Mouse (Mus musculus): ENCODE results near the gene Zfp738.

Gene Zfp738

DNA sequence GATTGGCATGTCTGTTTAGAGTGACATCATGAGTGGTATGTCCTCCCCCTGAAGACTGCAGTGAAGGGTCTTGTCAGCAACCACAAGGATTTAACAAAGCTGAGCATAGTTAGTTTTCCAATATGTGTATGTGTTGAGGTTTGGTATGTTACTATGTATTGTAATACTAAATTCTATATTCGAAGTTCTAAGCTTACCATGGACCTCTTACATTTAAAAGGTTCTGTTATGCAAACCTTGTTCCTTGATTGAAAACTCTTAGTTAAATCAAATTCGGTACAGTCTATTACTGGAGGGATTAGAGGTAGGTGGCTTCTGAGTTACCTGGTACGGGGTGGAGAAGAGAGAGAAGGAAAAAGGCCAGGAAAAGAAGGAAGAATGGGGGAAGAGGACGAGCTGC lies at the start of gene Zfp738:
TSS of gene Zfp738 (minus strand) at position 101 of the 400 bp plus-strand sequence.
- in situ Hi-C loops (cut with MboI; ENCODE audit: low pct_unique_long_range_greater_than_20kb in 1 of 2, low sequenced_read_pairs in 2 of 2, unreplicated experiment in 1 of 2): loop anchor here in 1 of 2 experiments (10.0 kb wide), 1 partner anchor 52 kb away; the partner anchor contains the start of genes Gm49345 and Zfp729a

- in situ Hi-C loops (cut with MboI; ENCODE audit: low pct_unique_long_range_greater_than_20kb in 1 of 2, low sequenced_read_pairs in 2 of 2, unreplicated experiment in 1 of 2): loop anchor here in 1 of 2 experiments (10.0 kb wide), 1 partner anchor 50 kb away; no protein-coding TSS in a partner anchor
Measured at GRCm38 (mm10) chr13:67734391-67734790, 47.5 kb upstream of the Zfp738 start.

GRCm38 (mm10) chr13:67729441-67729840 lies 42.6 kb upstream of the Zfp738 start:
- in situ Hi-C loops (cut with MboI; ENCODE audit: low pct_unique_long_range_greater_than_20kb in 1 of 2, low sequenced_read_pairs in 2 of 2, unreplicated experiment in 1 of 2): loop anchor here in 1 of 2 experiments (5.0 kb wide), 1 partner anchor 462 kb away; no protein-coding TSS in a partner anchor

- in situ Hi-C loops (cut with MboI; ENCODE audit: low pct_unique_long_range_greater_than_20kb in 1 of 2, low sequenced_read_pairs in 2 of 2, unreplicated experiment in 1 of 2): loop anchor here in 1 of 2 experiments (5.0 kb wide), 1 partner anchor 461 kb away; no protein-coding TSS in a partner anchor
Measured at GRCm38 (mm10) chr13:67728641-67729318, 41.9 kb upstream of the Zfp738 start, which contains the start of gene Zfp65. TSS of gene Zfp65 (minus strand) at chr13:67729173.

- in situ Hi-C loops (cut with MboI; ENCODE audit: low pct_unique_long_range_greater_than_20kb in 1 of 2, low sequenced_read_pairs in 2 of 2, unreplicated experiment in 1 of 2): loop anchor here in 1 of 2 experiments (5.0 kb wide), 1 partner anchor 461 kb away; no protein-coding TSS in a partner anchor
Measured at GRCm38 (mm10) chr13:67728106-67728505, 41.2 kb upstream of the Zfp738 start.

DNA sequence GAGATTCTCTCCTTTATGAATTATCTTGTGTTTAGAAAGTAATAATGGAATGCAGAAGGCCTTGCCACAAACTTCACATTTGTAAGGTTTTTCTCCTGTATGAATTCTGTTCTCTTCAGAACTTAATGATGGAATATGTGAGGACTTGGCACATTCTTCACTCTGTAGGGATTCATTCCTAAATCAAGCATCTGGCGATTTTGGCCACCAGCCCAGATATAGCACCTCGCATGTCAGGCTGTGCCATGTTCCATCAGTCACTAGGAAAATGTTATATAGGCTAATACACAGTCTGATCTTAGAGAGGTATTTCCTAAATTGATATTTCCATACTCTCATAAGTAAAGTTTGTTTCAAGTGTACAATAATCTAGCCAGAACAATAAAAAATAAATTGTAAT lies 38.5 kb upstream of the Zfp738 start:
- in situ Hi-C loops (cut with MboI; ENCODE audit: low pct_unique_long_range_greater_than_20kb in 1 of 2, low sequenced_read_pairs in 2 of 2, unreplicated experiment in 1 of 2): loop anchor here in 1 of 2 experiments (5.0 kb wide), 1 partner anchor 458 kb away; no protein-coding TSS in a partner anchor

GRCm38 (mm10) chr13:67723848-67724479 lies 37.1 kb upstream of the Zfp738 start:
- in situ Hi-C loops (cut with MboI; ENCODE audit: low pct_unique_long_range_greater_than_20kb in 1 of 2, low sequenced_read_pairs in 2 of 2, unreplicated experiment in 1 of 2): no loop called here

DNA sequence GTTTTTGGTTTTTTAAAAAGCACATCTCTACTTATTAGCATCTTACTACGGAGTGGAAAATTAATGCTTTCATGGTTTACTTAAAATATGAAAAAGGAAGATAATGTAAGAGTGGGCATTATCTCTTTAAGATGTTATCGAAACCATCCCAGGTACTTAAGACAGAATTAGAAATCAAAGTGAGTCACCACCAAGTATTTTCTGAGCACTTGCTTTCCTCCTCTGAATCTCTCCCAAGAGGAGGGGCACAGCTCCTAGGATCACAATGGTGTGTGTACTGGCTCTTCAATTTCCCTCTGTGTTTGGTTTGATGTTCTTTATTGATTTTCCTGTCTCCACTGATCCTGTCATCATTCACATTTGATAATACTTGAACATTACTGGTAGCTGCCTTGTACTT lies 3.0 kb downstream of the Zfp738 start:
- in situ Hi-C loops (cut with MboI; ENCODE audit: low pct_unique_long_range_greater_than_20kb in 1 of 2, low sequenced_read_pairs in 2 of 2, unreplicated experiment in 1 of 2): loop anchor here in 1 of 2 experiments (10.0 kb wide), 1 partner anchor 49 kb away; the partner anchor contains the start of genes Gm49345 and Zfp729a

GRCm38 (mm10) chr13:67682959-67683735 lies 3.7 kb downstream of the Zfp738 start:
- in situ Hi-C loops (cut with MboI; ENCODE audit: low pct_unique_long_range_greater_than_20kb in 1 of 2, low sequenced_read_pairs in 2 of 2, unreplicated experiment in 1 of 2): loop anchor here in 1 of 2 experiments (10.0 kb wide), 1 partner anchor 48 kb away; the partner anchor contains the start of genes Gm49345 and Zfp729a

DNA sequence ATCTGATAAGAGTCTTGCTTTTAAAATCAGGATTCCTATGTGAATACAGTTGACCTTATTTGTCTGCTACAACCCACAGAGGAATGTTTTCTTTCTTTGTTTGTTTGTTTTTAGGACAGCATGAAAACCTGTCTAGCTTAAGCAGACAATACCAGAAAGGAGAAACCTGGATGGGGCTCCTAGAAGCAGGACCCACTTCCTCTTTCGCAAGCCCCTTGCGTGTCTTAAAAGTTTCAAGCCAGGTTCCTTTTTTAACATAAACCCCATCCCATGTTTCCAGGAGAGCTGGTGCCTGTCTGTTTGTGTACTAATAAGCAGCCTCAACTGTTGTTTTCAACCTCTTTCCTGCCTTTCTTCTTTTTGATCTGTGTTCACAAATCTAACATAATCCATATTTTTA lies 12.0 kb downstream of the Zfp738 start:
- in situ Hi-C loops (cut with MboI; ENCODE audit: low pct_unique_long_range_greater_than_20kb in 1 of 2, low sequenced_read_pairs in 2 of 2, unreplicated experiment in 1 of 2): loop anchor here in 1 of 2 experiments (5.0 kb wide), 1 partner anchor 78 kb away; no protein-coding TSS in a partner anchor

GRCm38 (mm10) chr13:67652496-67652895 lies 34.4 kb downstream of the Zfp738 start:
- in situ Hi-C loops (cut with MboI; ENCODE audit: low pct_unique_long_range_greater_than_20kb in 1 of 2, low sequenced_read_pairs in 2 of 2, unreplicated experiment in 1 of 2): no loop called here

DNA sequence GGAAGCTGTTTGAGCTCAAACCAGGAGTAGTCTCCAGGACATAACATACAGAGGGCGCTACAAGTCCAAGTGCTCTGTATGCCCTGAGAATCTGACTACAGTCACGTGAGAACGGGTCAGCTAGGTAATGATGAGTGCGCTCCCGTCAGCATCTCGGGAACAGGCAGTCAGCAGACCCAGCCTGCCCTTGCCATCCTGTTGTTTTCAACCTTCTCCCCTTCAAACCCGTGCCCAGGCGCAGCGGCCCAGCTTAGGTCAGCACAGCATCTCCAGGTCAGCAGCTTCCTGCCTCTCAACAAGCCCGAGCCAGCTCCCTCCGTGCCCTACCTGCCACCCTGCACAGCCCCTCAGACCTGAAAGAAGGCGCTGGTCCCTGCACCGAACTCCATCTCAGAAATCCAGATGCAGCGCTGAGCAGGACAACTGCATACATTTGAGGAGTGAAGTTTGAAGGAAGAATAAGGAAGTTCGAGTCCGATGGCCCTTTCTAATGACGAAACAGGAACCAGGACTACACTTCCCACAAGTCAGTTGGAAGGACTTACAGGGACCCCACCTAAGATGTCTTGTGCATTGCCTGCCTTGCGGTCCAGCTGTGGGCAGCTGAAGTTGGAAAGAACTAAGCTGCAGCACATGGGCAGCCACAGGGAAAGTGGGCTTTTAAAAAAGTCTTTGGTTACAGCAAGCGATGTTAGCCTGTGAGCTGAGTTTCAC lies 49.4 kb downstream of the Zfp738 start, which contains the start of the genes Gm49345 and Zfp729a:
TSS of gene Gm49345 (minus strand) at position 476 of the 714 bp plus-strand sequence.
TSS of gene Zfp729a (minus strand) at position 498 of the 714 bp plus-strand sequence.
- in situ Hi-C loops (cut with MboI; ENCODE audit: low pct_unique_long_range_greater_than_20kb in 1 of 2, low sequenced_read_pairs in 2 of 2, unreplicated experiment in 1 of 2): loop anchor here in 1 of 2 experiments (10.0 kb wide), 1 partner anchor 47 kb away; the partner anchor contains the start of gene Zfp738

DNA sequence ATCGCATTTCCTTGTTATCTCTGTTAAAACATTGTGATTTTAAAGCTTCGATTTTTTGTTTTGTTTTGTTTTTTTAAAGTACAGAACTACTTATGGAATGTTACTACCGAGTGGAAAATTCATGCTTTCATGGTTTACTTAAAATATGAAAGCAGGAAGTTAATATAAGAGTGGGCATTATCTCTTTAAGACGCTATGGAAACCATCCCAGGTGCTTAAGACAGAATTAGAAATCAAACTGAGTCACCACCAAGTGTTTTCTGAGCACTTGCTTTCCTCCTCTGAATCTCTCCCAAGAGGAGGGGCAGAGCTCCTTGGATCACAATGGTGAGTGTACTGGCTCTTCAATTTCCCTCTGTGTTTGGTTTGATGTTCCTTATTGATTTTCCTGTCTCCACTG lies 76.8 kb downstream of the Zfp738 start:
- in situ Hi-C loops (cut with MboI; ENCODE audit: low pct_unique_long_range_greater_than_20kb in 1 of 2, low sequenced_read_pairs in 2 of 2, unreplicated experiment in 1 of 2): no loop called here

DNA sequence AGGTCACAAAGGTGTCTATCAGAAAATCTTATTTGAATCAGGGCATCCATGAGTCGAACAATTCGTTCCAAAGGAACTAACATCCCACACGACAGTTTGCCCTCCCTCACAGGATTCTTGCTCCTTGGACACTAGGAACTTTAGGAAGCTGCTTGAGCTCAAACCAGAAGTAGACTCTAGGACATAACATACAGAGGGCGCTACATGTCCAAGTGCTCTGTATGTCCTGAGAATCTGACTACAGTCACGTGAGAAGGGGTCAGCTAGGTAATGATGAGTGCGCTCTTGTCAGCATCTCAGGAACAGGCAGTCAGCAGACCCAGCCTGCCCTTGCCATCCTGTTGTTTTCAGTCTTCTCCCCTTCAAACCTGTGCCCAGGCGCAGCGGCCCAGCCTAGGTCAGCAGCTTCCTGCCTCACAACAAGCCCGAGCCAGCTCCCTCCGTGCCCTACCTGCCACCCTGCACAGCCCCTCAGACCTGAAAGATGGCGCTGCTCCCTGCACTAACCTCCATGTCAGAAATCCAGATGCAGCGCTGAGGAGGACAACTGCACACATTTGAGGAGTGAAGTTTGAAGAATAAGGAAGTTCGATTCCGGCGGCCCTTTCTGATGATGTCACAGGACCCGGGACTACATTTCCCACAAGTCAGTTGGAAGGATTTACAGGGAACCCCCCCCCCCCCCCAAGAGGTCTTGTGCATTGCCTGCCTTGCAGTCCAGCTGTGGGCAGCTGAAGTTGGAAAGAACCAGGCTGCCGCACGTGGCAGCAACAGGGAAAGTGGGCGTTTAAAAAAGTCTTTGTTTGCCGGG lies 77.6 kb downstream of the Zfp738 start, which contains the start of gene Zfp729b:
TSS of gene Zfp729b (minus strand) at position 642 of the 811 bp plus-strand sequence.
- in situ Hi-C loops (cut with MboI; ENCODE audit: low pct_unique_long_range_greater_than_20kb in 1 of 2, low sequenced_read_pairs in 2 of 2, unreplicated experiment in 1 of 2): no loop called here

Measured in mouse embryonic stem cell (cell line).